Mouse (Mus musculus): Measurements from ENCODE around the gene Sohlh2. TPM values are rescaled to one million over a fixed set of nuclear protein-coding genes. Genes with fewer than 3 reads are reported as not detected.
A peak's percentile ranks its signal among the peaks of the same experiment; 100 is the strongest.

Sohlh2 gene
- polyA plus RNA-seq, 1 experiment from 2014 or later = 0.06 TPM

DNA sequence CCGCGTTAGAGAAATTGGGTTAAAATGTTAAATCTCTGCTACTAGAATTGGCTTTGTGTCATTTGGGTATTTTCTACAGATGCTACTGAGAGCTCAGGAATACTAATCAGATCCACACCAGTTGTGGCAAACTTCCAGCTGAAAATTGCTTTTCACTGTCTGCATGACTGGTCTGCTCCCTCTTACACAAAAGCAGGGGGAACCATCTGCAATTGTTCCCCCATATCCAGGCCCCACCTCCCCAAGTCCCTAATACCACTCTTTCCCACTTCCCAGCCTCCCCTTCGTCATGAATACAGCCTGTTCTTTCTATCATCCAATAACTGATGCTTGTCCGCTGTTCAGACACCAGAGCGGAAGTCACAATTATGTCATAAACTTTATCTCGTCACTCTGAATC, 32.6 kb downstream of the Sohlh2 start:
- 0 out of 2 replicates have a peak, but pooled peaks have one; percentile 66 for ATAC-seq (replicated peaks)
- Histone ChIP-seq H3K4me1 (peaks cover 5% of the 10 kb centered on the region), H3K4me2 (no peak overlapping the region), H3K36me3 (replicated peaks) (no peaks in the 10 kb centered on the region), H3K9me3 (no peaks in the 10 kb centered on the region), H3K27me3 (replicated peaks) (no peaks in the 10 kb centered on the region), H3K4me3 (no peak overlapping the region), H3K9ac (no peak overlapping the region), H3K27ac (no peak overlapping the region)
- 50% methylated on average over 6 of the region's 6 CpGs for WGBS

GRCm38 (mm10) chr3:55222502-55222901, 40.7 kb downstream of the Sohlh2 start:
- Histone ChIP-seq H3K27me3 (replicated peaks) (no peaks in the 10 kb centered on the region), H3K36me3 (replicated peaks) (no peaks in the 10 kb centered on the region), H3K4me2 (no peak overlapping the region), H3K9ac (no peak overlapping the region), H3K9me3 (no peaks in the 10 kb centered on the region), H3K4me3 (no peak overlapping the region), H3K27ac (no peak overlapping the region), H3K4me1 (peaks cover 15% of the 10 kb centered on the region)
- WGBS = 94% methylated on average over 2 of the region's 2 CpGs
- no peak for ATAC-seq (replicated peaks)

DNA sequence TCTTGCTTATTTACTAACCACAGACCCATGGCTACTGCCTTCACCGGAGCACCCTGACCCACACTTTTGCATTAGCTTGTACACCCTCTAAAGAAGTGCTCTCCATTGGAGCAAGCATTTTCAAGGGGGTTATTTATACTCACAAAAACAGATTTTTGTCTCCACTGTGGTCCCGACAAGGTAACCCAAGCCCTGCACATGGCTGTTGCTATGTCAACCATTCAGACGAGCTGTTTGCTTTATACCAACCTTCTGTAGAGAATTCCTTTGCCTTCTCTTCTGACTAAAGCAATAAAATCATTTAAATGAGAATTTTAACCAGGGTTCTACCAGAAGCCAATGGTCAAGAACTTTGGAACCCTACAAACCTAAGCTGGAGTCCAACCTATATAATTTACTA, 42.0 kb downstream of the Sohlh2 start:
- Histone ChIP-seq H3K36me3 (replicated peaks) (no peaks in the 10 kb centered on the region), H3K4me3 (no peak overlapping the region), H3K27me3 (replicated peaks) (no peaks in the 10 kb centered on the region), H3K4me1 (peaks cover 16% of the 10 kb centered on the region), H3K27ac (no peak overlapping the region), H3K4me2 (no peak overlapping the region), H3K9ac (no peak overlapping the region), H3K9me3 (no peaks in the 10 kb centered on the region)
- 70% methylated on average over 3 of the region's 3 CpGs for WGBS
- no peak for ATAC-seq (replicated peaks)

DNA sequence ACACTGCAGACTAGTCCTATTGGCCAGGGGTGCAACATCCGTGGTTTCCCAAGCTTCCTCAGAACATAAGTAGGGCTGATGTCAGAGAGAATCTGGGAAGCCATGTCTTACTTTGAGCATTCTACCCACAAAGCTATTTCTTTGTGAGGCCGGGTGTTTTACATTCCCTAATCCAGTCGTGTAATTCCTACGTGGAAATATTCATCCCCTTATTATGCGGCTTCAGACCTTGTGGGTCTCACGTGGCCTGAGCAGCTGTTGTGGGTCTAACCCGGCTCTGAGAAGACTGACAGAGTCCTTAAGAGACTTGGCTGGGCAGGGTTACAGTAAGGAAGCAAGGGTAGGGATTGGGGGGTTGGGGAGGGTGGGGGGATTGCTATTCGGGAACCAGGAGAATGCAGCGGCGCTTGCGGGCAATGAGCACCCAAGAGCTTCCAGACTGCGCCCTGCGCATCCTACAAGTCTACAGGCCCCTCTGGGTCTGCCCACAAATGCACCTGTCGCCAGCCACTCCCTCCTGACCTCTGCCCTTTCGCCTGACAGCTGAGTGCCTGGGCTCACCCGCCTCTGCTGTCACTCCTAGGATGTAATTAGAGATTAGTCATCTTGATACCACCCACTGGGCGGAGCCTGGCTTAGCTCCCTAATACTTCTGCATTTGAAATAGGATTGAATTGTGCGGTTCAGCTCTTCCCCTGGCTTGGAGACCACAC, 44.8 kb downstream of the Sohlh2 start:
- Histone ChIP-seq H3K9me3 (no peaks in the 10 kb centered on the region), H3K4me1 (peaks cover 16% of the 10 kb centered on the region), H3K27ac (no peak overlapping the region), H3K4me2 (peak overlapping the region; percentile 50), H3K4me3 (peak overlapping the region; percentile 22), H3K36me3 (replicated peaks) (no peaks in the 10 kb centered on the region), H3K9ac (no peak overlapping the region), H3K27me3 (replicated peaks) (no peaks in the 10 kb centered on the region)
- ATAC-seq (replicated peaks) = peak; percentile 82
- WGBS = 9% methylated on average over 18 of the region's 18 CpGs

GRCm38 (mm10) chr3:55227214-55227581, 45.4 kb downstream of the Sohlh2 start:
- 19% methylated on average over 4 of the region's 4 CpGs for WGBS
- no peak; the same call in 1 of the 2 replicates for ATAC-seq (replicated peaks)

DNA sequence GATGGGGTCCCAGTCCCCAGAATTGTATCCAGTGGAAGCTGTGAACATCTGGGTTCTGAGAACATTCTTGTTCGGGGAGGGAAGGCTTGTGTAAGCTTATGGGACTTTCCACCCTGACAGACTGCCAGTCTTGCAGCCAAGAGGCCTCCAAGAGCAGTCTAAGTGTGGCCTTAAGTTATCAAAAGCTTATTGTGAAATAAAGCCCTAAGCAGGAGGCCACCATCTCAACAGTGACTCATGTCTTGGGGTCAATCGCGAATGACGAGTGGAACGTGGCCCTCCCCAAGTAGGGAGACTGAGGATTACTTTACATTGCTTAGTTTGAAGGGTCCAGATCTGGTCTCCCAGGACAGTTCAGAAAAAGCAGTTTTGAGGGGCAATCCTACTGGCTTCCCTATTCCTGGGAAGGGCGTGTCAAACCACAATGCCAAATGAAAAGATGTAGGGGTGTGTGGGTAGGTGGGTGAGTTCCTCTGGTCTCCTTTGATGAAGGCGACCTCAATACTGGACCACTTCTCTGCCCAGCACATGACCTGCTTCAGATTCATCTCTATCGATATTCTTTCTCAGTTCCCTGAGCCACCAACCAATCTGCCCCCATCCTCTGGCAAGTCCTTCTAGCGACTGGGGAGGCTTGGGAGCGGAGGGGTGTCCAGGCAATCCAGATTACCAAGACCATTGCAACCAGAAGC, 60.0 kb downstream of the Sohlh2 start, which contains the start of gene Dclk1:
TSS of gene Dclk1 (plus strand) at position 635 of the 692 bp plus-strand sequence.
- Histone ChIP-seq H3K4me3 (peak within 1 kb of the TSS; percentile 93), H3K9me3 (no peaks in the 10 kb centered on the region), H3K9ac (peak within 1 kb of the TSS; percentile 100), H3K36me3 (replicated peaks) (no peaks in the 10 kb centered on the region), H3K27ac (peak within 1 kb of the TSS; percentile 99), H3K4me2 (peak within 1 kb of the TSS; percentile 61), H3K27me3 (replicated peaks) (no peaks in the 10 kb centered on the region), H3K4me1 (peaks cover 35% of the 10 kb centered on the region)
- ATAC-seq (replicated peaks) = no peak
- WGBS = 33% methylated on average over 10 of the region's 10 CpGs

More at GRCm38 (mm10) chr3:55227214-55227581, 45.4 kb downstream of the Sohlh2 start:
- no peaks in the 10 kb centered on the region for H3K36me3 ChIP-seq (replicated peaks)
- H3K9me3 ChIP-seq = no peaks in the 10 kb centered on the region
- peak overlapping the region; percentile 50 for H3K4me2 ChIP-seq
- no peaks in the 10 kb centered on the region for H3K27me3 ChIP-seq (replicated peaks)
- no peak overlapping the region for H3K4me3 ChIP-seq
- H3K27ac ChIP-seq = no peak overlapping the region
- H3K9ac ChIP-seq = no peak overlapping the region
- H3K4me1 ChIP-seq = peaks cover 16% of the 10 kb centered on the region

DNA sequence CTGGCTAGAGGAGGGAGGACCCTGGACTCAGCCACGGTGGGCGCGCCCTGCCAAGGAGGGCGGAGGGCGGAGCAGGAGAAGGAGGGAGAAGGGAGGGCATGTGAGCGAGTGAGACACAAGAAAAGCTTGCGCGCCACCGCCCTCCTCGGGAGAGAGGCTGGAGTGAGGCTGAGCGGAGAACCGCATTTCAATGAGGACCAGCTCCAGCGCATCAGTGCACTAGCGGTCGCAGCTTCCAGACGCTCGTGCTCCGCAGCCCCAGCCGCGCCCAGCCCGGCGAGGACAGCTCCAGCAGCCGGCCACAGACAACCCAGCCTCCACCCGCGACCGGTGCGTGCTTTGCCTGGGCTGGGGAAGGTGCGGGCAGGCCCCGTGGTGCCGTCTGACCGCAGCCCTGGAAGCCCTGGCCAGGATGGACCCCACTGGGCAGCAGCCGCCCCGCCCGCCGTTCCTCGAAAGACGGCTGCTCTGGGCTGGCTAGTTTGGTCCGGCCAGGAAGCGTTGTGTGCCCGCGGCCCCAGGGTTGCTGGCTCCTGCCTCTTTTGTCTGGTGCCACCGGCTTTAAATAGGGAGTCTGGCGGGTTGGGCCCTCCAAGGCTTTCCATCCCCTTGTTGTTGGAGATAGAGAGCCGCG, 60.7 kb downstream of the Sohlh2 start:
- Histone ChIP-seq H3K27ac (peak overlapping the region; percentile 99), H3K4me3 (peak overlapping the region; percentile 93), H3K9ac (peak overlapping the region; percentile 100), H3K9me3 (no peaks in the 10 kb centered on the region), H3K36me3 (replicated peaks) (peaks cover 5% of the 10 kb centered on the region; the same call in 1 of the 2 replicates), H3K27me3 (replicated peaks) (no peaks in the 10 kb centered on the region), H3K4me1 (peaks cover 42% of the 10 kb centered on the region), H3K4me2 (peak overlapping the region; percentile 61)
- ATAC-seq (replicated peaks) = peak; percentile 96
- WGBS = under 1% methylated on average over 45 of the region's 45 CpGs

DNA sequence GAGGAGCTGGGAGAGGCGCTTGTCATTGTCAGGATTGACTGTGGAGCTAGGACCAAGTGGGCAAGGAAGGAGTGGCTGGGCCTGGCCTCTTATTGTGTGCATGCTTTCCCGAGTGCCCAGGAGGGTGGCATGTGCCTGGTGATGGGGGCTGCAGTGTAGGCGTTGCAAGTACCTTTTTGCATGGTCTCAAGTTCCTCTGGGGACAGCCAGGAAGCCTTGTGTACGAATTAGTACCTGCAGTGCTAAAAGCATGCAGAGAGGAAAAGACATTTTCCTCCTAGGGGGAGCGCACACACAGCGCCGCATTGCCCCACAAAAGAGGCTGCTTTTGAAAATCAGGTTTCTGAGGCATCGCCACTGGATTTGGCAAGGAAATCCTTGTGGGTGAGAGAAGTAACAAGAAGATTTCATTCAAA, 61.2 kb downstream of the Sohlh2 start:
- peak overlapping the region; percentile 93 for H3K4me3 ChIP-seq
- no peaks in the 10 kb centered on the region for H3K9me3 ChIP-seq
- ATAC-seq (replicated peaks) = peak; percentile 81
- H3K36me3 ChIP-seq (replicated peaks) = peaks cover 8% of the 10 kb centered on the region; the same call in 1 of the 2 replicates
- peaks cover 47% of the 10 kb centered on the region for H3K4me1 ChIP-seq
- under 1% methylated on average over 8 of the region's 8 CpGs for WGBS
- peak overlapping the region; percentile 100 for H3K9ac ChIP-seq
- no peaks in the 10 kb centered on the region for H3K27me3 ChIP-seq (replicated peaks)
- H3K27ac ChIP-seq = peak overlapping the region; percentile 99
- peak overlapping the region; percentile 61 for H3K4me2 ChIP-seq

- Histone ChIP-seq H3K27me3 (replicated peaks) (no peaks in the 10 kb centered on the region), H3K9me3 (no peaks in the 10 kb centered on the region), H3K27ac (peak overlapping the region; percentile 99), H3K9ac (peak overlapping the region; percentile 100), H3K4me2 (peak overlapping the region; percentile 61), H3K4me1 (peaks cover 56% of the 10 kb centered on the region), H3K4me3 (peak overlapping the region; percentile 93), H3K36me3 (replicated peaks) (peaks cover 10% of the 10 kb centered on the region; the same call in 1 of the 2 replicates)
- ATAC-seq (replicated peaks) = no peak
- WGBS = 32% methylated on average over 6 of the region's 6 CpGs
These were observed 62.3 kb downstream of the Sohlh2 start for GRCm38 (mm10) chr3:55244087-55244486.

DNA sequence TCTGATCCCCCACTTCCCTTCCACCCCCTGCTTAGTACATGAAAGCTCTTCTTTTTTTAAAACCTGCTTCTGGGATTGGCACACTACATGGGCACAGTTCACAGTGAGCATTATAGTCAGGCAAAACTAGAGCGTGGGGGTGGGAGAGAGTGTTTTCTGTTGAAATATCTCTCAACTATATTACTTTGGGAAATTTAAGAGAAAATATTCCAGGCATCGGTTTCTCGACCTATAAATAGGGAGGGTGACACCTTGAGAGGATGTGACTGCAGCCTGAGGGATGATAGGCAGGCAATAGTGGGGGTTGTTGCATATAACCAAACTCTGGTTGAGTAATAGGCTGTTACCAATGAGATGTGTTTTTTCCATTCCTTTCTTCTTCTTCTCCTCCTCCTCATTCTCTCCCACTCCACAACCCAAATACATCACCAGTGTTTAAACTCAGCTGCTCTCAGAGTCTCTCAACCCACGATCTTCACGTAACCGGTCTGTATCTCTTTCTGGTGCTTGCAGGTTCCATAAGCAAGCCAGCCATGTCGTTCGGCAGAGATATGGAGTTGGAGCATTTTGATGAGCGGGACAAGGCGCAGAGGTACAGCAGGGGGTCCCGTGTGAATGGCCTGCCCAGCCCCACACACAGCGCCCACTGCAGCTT, 64.9 kb downstream of the Sohlh2 start:
- no peak for ATAC-seq (replicated peaks)
- Histone ChIP-seq H3K27ac (no peak overlapping the region), H3K4me3 (no peak overlapping the region), H3K4me2 (0 out of 2 replicates have a peak overlapping the region, but pooled peaks have one; percentile 1), H3K9ac (no peak overlapping the region), H3K9me3 (no peaks in the 10 kb centered on the region), H3K36me3 (replicated peaks) (peaks cover 13% of the 10 kb centered on the region; the same call in 1 of the 2 replicates), H3K4me1 (peaks cover 74% of the 10 kb centered on the region), H3K27me3 (replicated peaks) (no peaks in the 10 kb centered on the region)
- WGBS = 88% methylated on average over 12 of the region's 12 CpGs

- 78% methylated on average over 3 of the region's 3 CpGs for WGBS
These were observed 66.2 kb downstream of the Sohlh2 start for GRCm38 (mm10) chr3:55248048-55248447.

GRCm38 (mm10) chr3:55248508-55248907, 66.7 kb downstream of the Sohlh2 start:
- Histone ChIP-seq H3K4me3 (no peak overlapping the region), H3K9ac (no peak overlapping the region), H3K9me3 (no peaks in the 10 kb centered on the region), H3K36me3 (replicated peaks) (peaks cover 16% of the 10 kb centered on the region; the same call in 1 of the 2 replicates), H3K4me1 (peaks cover 69% of the 10 kb centered on the region), H3K27ac (no peak overlapping the region), H3K27me3 (replicated peaks) (no peaks in the 10 kb centered on the region), H3K4me2 (no peak overlapping the region)
- 70% methylated on average over 6 of the region's 6 CpGs for WGBS
- peak; percentile 77 for ATAC-seq (replicated peaks)

More at GRCm38 (mm10) chr3:55248048-55248447, 66.2 kb downstream of the Sohlh2 start:
- H3K27ac ChIP-seq = no peak overlapping the region
- no peaks in the 10 kb centered on the region for H3K27me3 ChIP-seq (replicated peaks)
- no peaks in the 10 kb centered on the region for H3K9me3 ChIP-seq
- no peak for ATAC-seq (replicated peaks)
- no peak overlapping the region for H3K4me3 ChIP-seq
- H3K4me1 ChIP-seq = peaks cover 69% of the 10 kb centered on the region
- peaks cover 16% of the 10 kb centered on the region; the same call in 1 of the 2 replicates for H3K36me3 ChIP-seq (replicated peaks)
- H3K9ac ChIP-seq = no peak overlapping the region
- no peak overlapping the region for H3K4me2 ChIP-seq
